Mouse (Mus musculus): ENCODE measurements around the gene Srsf5. TPM values are rescaled to one million over a fixed set of nuclear protein-coding genes. Genes with fewer than 3 reads are reported as not detected.

Srsf5 gene
- polyA plus RNA-seq, 1 experiment from 2014 or later = 363 TPM

GRCm38 (mm10) chr12:80992540-80993122, 47.3 kb downstream of the Srsf5 start:
- Histone ChIP-seq H3K36me3 (ENCODE audit: control insufficient read depth, insufficient read depth, low read length) (no peaks in the 10 kb centered on the region), H3K9ac (ENCODE audit: low read length) (no peak overlapping the region), H3K27me3 (ENCODE audit: control insufficient read depth, insufficient read depth, low read length) (no peaks in the 10 kb centered on the region), H3K27ac (replicated peaks; ENCODE audit: low read depth, low read length) (no peak overlapping the region), H3K4me1 (ENCODE audit: control insufficient read depth, insufficient read depth, low read length) (no peaks in the 10 kb centered on the region), H3K4me2 (ENCODE audit: low read depth, severe bottlenecking) (no peak overlapping the region), H3K9me3 (ENCODE audit: control insufficient read depth, low read length) (no peaks in the 10 kb centered on the region), H3K4me3 (ENCODE audit: low read depth, low read length) (no peak overlapping the region)
- ATAC-seq (ENCODE audit: insufficient number of reproducible peaks, low FRiP score, low TSS enrichment, low read depth) (no peak), DNase-seq (ENCODE audit: low spot score) (no peak)
- WGBS = 86% methylated on average over 8 of the region's 8 CpGs

GRCm38 (mm10) chr12:80993773-80994172, 48.5 kb downstream of the Srsf5 start:
- Histone ChIP-seq H3K36me3 (ENCODE audit: control insufficient read depth, insufficient read depth, low read length) (no peaks in the 10 kb centered on the region), H3K27ac (replicated peaks; ENCODE audit: low read depth, low read length) (no peak overlapping the region), H3K9ac (ENCODE audit: low read length) (no peak overlapping the region), H3K4me3 (ENCODE audit: low read depth, low read length) (no peak overlapping the region), H3K4me1 (ENCODE audit: control insufficient read depth, insufficient read depth, low read length) (peaks cover 2% of the 10 kb centered on the region; the same call in 1 of the 2 replicates), H3K9me3 (ENCODE audit: control insufficient read depth, low read length) (no peaks in the 10 kb centered on the region), H3K27me3 (ENCODE audit: control insufficient read depth, insufficient read depth, low read length) (no peaks in the 10 kb centered on the region), H3K4me2 (ENCODE audit: low read depth, severe bottlenecking) (no peak overlapping the region)
- no peak for DNase-seq (ENCODE audit: low spot score)
- ATAC-seq (ENCODE audit: insufficient number of reproducible peaks, low FRiP score, low TSS enrichment, low read depth) = no peak
- 58% methylated on average over 1 of the region's 1 CpGs for WGBS

- H3K4me3 ChIP-seq (ENCODE audit: low read depth, low read length) = no peak overlapping the region
- no peak overlapping the region for H3K27ac ChIP-seq (replicated peaks; ENCODE audit: low read depth, low read length)
- H3K9me3 ChIP-seq (ENCODE audit: control insufficient read depth, low read length) = no peaks in the 10 kb centered on the region
- ATAC-seq (ENCODE audit: insufficient number of reproducible peaks, low FRiP score, low TSS enrichment, low read depth) (no peak), DNase-seq (ENCODE audit: low spot score) (no peak)
- no peaks in the 10 kb centered on the region for H3K36me3 ChIP-seq (ENCODE audit: control insufficient read depth, insufficient read depth, low read length)
- no peak overlapping the region for H3K4me2 ChIP-seq (ENCODE audit: low read depth, severe bottlenecking)
- H3K27me3 ChIP-seq (ENCODE audit: control insufficient read depth, insufficient read depth, low read length) = no peaks in the 10 kb centered on the region
- 93% methylated on average over 4 of the region's 4 CpGs for WGBS
- H3K9ac ChIP-seq (ENCODE audit: low read length) = no peak overlapping the region
- H3K4me1 ChIP-seq (ENCODE audit: control insufficient read depth, insufficient read depth, low read length) = peaks cover 7% of the 10 kb centered on the region; the same call in 1 of the 2 replicates
Measured at GRCm38 (mm10) chr12:80995326-80995725, 50.0 kb downstream of the Srsf5 start.

- H3K9ac ChIP-seq (ENCODE audit: low read length) = no peak overlapping the region
- H3K27ac ChIP-seq (replicated peaks; ENCODE audit: low read depth, low read length) = no peak overlapping the region
- ATAC-seq (ENCODE audit: insufficient number of reproducible peaks, low FRiP score, low TSS enrichment, low read depth) (no peak), DNase-seq (ENCODE audit: low spot score) (no peak)
- H3K36me3 ChIP-seq (ENCODE audit: control insufficient read depth, insufficient read depth, low read length) = no peaks in the 10 kb centered on the region
- no peak overlapping the region for H3K4me3 ChIP-seq (ENCODE audit: low read depth, low read length)
- H3K27me3 ChIP-seq (ENCODE audit: control insufficient read depth, insufficient read depth, low read length) = no peaks in the 10 kb centered on the region
- peaks cover 7% of the 10 kb centered on the region for H3K4me1 ChIP-seq (ENCODE audit: control insufficient read depth, insufficient read depth, low read length)
- H3K9me3 ChIP-seq (ENCODE audit: control insufficient read depth, low read length) = no peaks in the 10 kb centered on the region
- no peak overlapping the region for H3K4me2 ChIP-seq (ENCODE audit: low read depth, severe bottlenecking)
- WGBS = 66% methylated on average over 4 of the region's 4 CpGs
Measured at GRCm38 (mm10) chr12:80997652-80998051, 52.3 kb downstream of the Srsf5 start.

- Histone ChIP-seq H3K27me3 (ENCODE audit: control insufficient read depth, insufficient read depth, low read length) (no peaks in the 10 kb centered on the region), H3K4me3 (ENCODE audit: low read depth, low read length) (peak overlapping the region; percentile 10; the same call in 1 of the 2 replicates), H3K36me3 (ENCODE audit: control insufficient read depth, insufficient read depth, low read length) (no peaks in the 10 kb centered on the region), H3K4me1 (ENCODE audit: control insufficient read depth, insufficient read depth, low read length) (peaks cover 16% of the 10 kb centered on the region), H3K27ac (replicated peaks; ENCODE audit: low read depth, low read length) (peak overlapping the region; percentile 1; the same call in 1 of the 2 replicates), H3K9me3 (ENCODE audit: control insufficient read depth, low read length) (no peaks in the 10 kb centered on the region), H3K9ac (ENCODE audit: low read length) (0 out of 2 replicates have a peak overlapping the region, but pooled peaks have one; percentile 37), H3K4me2 (ENCODE audit: low read depth, severe bottlenecking) (peak overlapping the region; percentile 34)
- peak; percentile 67 for DNase-seq (ENCODE audit: low spot score)
- ATAC-seq (ENCODE audit: insufficient number of reproducible peaks, low FRiP score, low TSS enrichment, low read depth) = 0 out of 2 replicates have a peak, but pooled peaks have one; percentile 69
- 5% methylated on average over 33 of the region's 33 CpGs for WGBS
Measured at GRCm38 (mm10) chr12:80998528-80999221, 53.4 kb downstream of the Srsf5 start.

Other genes starting within 250 kb of the Srsf5 start
- gene Ccdc177, start 184.8 kb upstream of the Srsf5 start, polyA plus RNA-seq (2014; fragmentation: Nextera tagmentation; extraction: Ambion mirVana) = 0.12 and 0.38 TPM in 2 replicates
- 14.3 and 14.4 TPM in 2 replicates for gene Susd6, start 155.0 kb upstream of the Srsf5 start, polyA plus RNA-seq (2014; fragmentation: Nextera tagmentation; extraction: Ambion mirVana)
- gene Slc10a1, start 23.2 kb downstream of the Srsf5 start, polyA plus RNA-seq (2014; fragmentation: Nextera tagmentation; extraction: Ambion mirVana) = 0.47 and 0.78 TPM in 2 replicates
- 15.6 and 19.1 TPM in 2 replicates for gene Smoc1, start 81.3 kb downstream of the Srsf5 start, polyA plus RNA-seq (2014; fragmentation: Nextera tagmentation; extraction: Ambion mirVana)

Data from limb, embryonic 11.5 days (tissue).